Mouse (Mus musculus): ENCODE measurements around the gene Zfp451. TPM values are rescaled to one million over a fixed set of nuclear protein-coding genes. Genes with fewer than 3 reads are reported as not detected.
"Not testable (repeated sequence)": the region's sequence is repeated elsewhere in the genome, so short reads cannot be mapped to it uniquely, and the experiment has no call there.

The Zfp451 gene
- total RNA-seq, 2 experiments from 2014 or later = 9.0 to 12.1 TPM

- DNase-seq (ENCODE audit: low spot score) = no peak
Observed at GRCm38 (mm10) chr1:33758488-33758887, 55.9 kb downstream of the Zfp451 start.

- peak; percentile 48 for DNase-seq (ENCODE audit: low spot score)
Observed at GRCm38 (mm10) chr1:33757491-33758041, 56.8 kb downstream of the Zfp451 start, which contains the start of gene Bag2. TSS of gene Bag2 (minus strand) at chr1:33757795.

GRCm38 (mm10) chr1:33757033-33757413 lies 57.4 kb downstream of the Zfp451 start:
- DNase-seq (ENCODE audit: low spot score) = no peak

GRCm38 (mm10) chr1:33756258-33757032 lies 58.0 kb downstream of the Zfp451 start:
- DNase-seq (ENCODE audit: low spot score) = no peak

- no peak for DNase-seq (ENCODE audit: low spot score)
Observed at GRCm38 (mm10) chr1:33755799-33756198, 58.6 kb downstream of the Zfp451 start.

- DNase-seq (ENCODE audit: low spot score) = peak; percentile 18
Observed at GRCm38 (mm10) chr1:33754965-33755735, 59.2 kb downstream of the Zfp451 start.

GRCm38 (mm10) chr1:33754089-33754488 lies 60.3 kb downstream of the Zfp451 start:
- no peak for DNase-seq (ENCODE audit: low spot score)

- peak; percentile 31 for DNase-seq (ENCODE audit: low spot score)
Observed at GRCm38 (mm10) chr1:33751283-33751682, 63.1 kb downstream of the Zfp451 start.

- not testable (repeated sequence) for DNase-seq (ENCODE audit: low spot score)
Observed at GRCm38 (mm10) chr1:33749709-33750108, 64.7 kb downstream of the Zfp451 start.

- no peak for DNase-seq (ENCODE audit: low spot score)
Observed at GRCm38 (mm10) chr1:33749109-33749508, 65.3 kb downstream of the Zfp451 start.

GRCm38 (mm10) chr1:33745901-33746300 lies 68.5 kb downstream of the Zfp451 start:
- DNase-seq (ENCODE audit: low spot score) = no peak

- not testable (repeated sequence) for DNase-seq (ENCODE audit: low spot score)
Observed at GRCm38 (mm10) chr1:33744815-33745214, 69.6 kb downstream of the Zfp451 start.

GRCm38 (mm10) chr1:33742903-33743302 lies 71.5 kb downstream of the Zfp451 start:
- no peak for DNase-seq (ENCODE audit: low spot score)

GRCm38 (mm10) chr1:33739302-33739701 lies 75.1 kb downstream of the Zfp451 start:
- peak; percentile 84 for DNase-seq (ENCODE audit: low spot score)

GRCm38 (mm10) chr1:33738681-33739278 lies 75.6 kb downstream of the Zfp451 start:
- DNase-seq (ENCODE audit: low spot score) = no peak

GRCm38 (mm10) chr1:33738281-33738680 lies 76.1 kb downstream of the Zfp451 start:
- no peak for DNase-seq (ENCODE audit: low spot score)

- DNase-seq (ENCODE audit: low spot score) = no peak
Observed at GRCm38 (mm10) chr1:33734001-33734685, 80.3 kb downstream of the Zfp451 start.

- no peak for DNase-seq (ENCODE audit: low spot score)
Observed at GRCm38 (mm10) chr1:33733044-33733443, 81.4 kb downstream of the Zfp451 start.

GRCm38 (mm10) chr1:33725086-33725485 lies 89.3 kb downstream of the Zfp451 start:
- no peak for DNase-seq (ENCODE audit: low spot score)

GRCm38 (mm10) chr1:33724516-33724915 lies 89.9 kb downstream of the Zfp451 start:
- no peak for DNase-seq (ENCODE audit: low spot score)

- no peak for DNase-seq (ENCODE audit: low spot score)
Observed at GRCm38 (mm10) chr1:33721020-33721419, 93.4 kb downstream of the Zfp451 start.

Measured in gastrocnemius, adult 18-20 months (tissue).